Mouse (Mus musculus) adrenal gland, postnatal 10 days (tissue): Measurements from ENCODE around the gene Mast4. TPM values are rescaled to one million over a fixed set of nuclear protein-coding genes. Genes with fewer than 3 reads are reported as not detected.
"Not testable (repeated sequence)": the region's sequence is repeated elsewhere in the genome, so short reads cannot be mapped to it uniquely, and the experiment has no call there.

Experiments
- DNase-seq: peaks from one replicate; pipeline ENCODE4 v3.0.0; 2021; ENCODE audit warnings: mixed read lengths
- long read RNA-seq, 2 experiments: library from polyadenylated mRNA; stranded (forward); transcript quantifications; one replicate each; pipeline ENCODE4 v2.0.0; 2021
- total RNA-seq, 2 experiments: library from RNA; stranded (reverse); gene quantifications; 2 replicates each; pipeline ENCODE4 v1.2.3; 2021

Mast4 gene
- total RNA-seq: 10 to 100 TPM; 38.8 to 58.3 TPM
- long read RNA-seq, experiment 1, full-length matches to known transcripts: 3 of 9 reads
- long read RNA-seq, experiment 1, partial matches to known transcripts: 0 of 9 reads
- long read RNA-seq, experiment 1, other reads (novel, unspliced or antisense): 6 of 9 reads
- long read RNA-seq, experiment 2, partial matches to known transcripts: 0 of 3 reads
- long read RNA-seq, experiment 2, other reads (novel, unspliced or antisense): 3 of 3 reads

- peak; percentile 97 for DNase-seq
Measured at GRCm38 (mm10) chr13:103334392-103334686, at the start of gene Mast4. TSS of gene Mast4 (minus strand) at chr13:103334497.

- DNase-seq: no peak
Measured at GRCm38 (mm10) chr13:103374495-103374894, 40.2 kb upstream of the Mast4 start.

- DNase-seq: no peak
Measured at GRCm38 (mm10) chr13:103369194-103369593, 34.9 kb upstream of the Mast4 start.

- DNase-seq: no peak
Measured at GRCm38 (mm10) chr13:103363181-103363580, 28.9 kb upstream of the Mast4 start.

GRCm38 (mm10) chr13:103357415-103357814 lies 23.1 kb upstream of the Mast4 start:
- DNase-seq: not testable (repeated sequence)

GRCm38 (mm10) chr13:103356909-103357308 lies 22.6 kb upstream of the Mast4 start:
- not testable (repeated sequence) for DNase-seq

- no peak for DNase-seq
Measured at GRCm38 (mm10) chr13:103354737-103355136, 20.4 kb upstream of the Mast4 start.

GRCm38 (mm10) chr13:103344749-103345148 lies 10.5 kb upstream of the Mast4 start:
- DNase-seq: no peak

GRCm38 (mm10) chr13:103344006-103344720 lies 9.9 kb upstream of the Mast4 start:
- no peak for DNase-seq

GRCm38 (mm10) chr13:103341031-103341430 lies 6.7 kb upstream of the Mast4 start:
- no peak for DNase-seq

GRCm38 (mm10) chr13:103338616-103339015 lies 4.3 kb upstream of the Mast4 start:
- DNase-seq: peak; percentile 33

- DNase-seq: no peak
Measured at GRCm38 (mm10) chr13:103336237-103336636, 1.9 kb upstream of the Mast4 start.

GRCm38 (mm10) chr13:103334723-103335458 lies 594 bp upstream of the Mast4 start:
- peak; percentile 37 for DNase-seq

- peak; percentile 71 for DNase-seq
Measured at GRCm38 (mm10) chr13:103333601-103334391, 501 bp downstream of the Mast4 start.

- peak; percentile 15 for DNase-seq
Measured at GRCm38 (mm10) chr13:103333153-103333552, 1.1 kb downstream of the Mast4 start.

- DNase-seq: no peak
Measured at GRCm38 (mm10) chr13:103332731-103333130, 1.6 kb downstream of the Mast4 start.

GRCm38 (mm10) chr13:103331096-103331495 lies 3.2 kb downstream of the Mast4 start:
- DNase-seq: no peak

GRCm38 (mm10) chr13:103328299-103328698 lies 6.0 kb downstream of the Mast4 start:
- DNase-seq: no peak

GRCm38 (mm10) chr13:103327843-103328242 lies 6.5 kb downstream of the Mast4 start:
- no peak for DNase-seq

GRCm38 (mm10) chr13:103326186-103326585 lies 8.1 kb downstream of the Mast4 start:
- no peak for DNase-seq

GRCm38 (mm10) chr13:103319881-103320280 lies 14.4 kb downstream of the Mast4 start:
- DNase-seq: no peak

GRCm38 (mm10) chr13:103319317-103319716 lies 15.0 kb downstream of the Mast4 start:
- DNase-seq: no peak
